Mouse (Mus musculus) Muller cell, postnatal 12 days (primary cell): ENCODE data around the gene Rcc1.

Experiments
- DNase-seq: peaks from one replicate; pipeline ENCODE4 v3.0.0-alpha.2; 2015; ENCODE audit errors: inconsistent ontology term

The Rcc1 gene

DNA sequence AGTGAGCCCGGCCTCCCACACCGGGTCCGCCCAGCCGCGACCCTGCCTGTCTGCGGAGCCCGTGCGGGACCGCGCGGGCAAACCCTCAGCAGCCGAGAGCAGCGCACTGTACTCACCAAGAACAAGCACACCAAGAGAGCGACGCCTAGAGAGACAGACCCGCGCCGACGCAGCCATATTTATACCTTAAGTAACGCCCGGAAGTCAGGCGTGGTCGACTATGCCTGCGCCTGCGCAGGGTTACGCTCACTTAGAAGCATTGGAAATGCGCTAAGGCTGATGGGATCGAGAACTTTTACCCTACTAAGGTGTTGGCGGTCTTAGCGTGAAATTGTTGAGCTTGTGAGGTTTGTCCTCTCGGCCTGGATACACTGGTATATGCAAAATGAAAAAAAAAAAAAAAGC is at the start of gene Rcc1:
TSS of gene Rcc1 (minus strand) at position 125 of the 405 bp plus-strand sequence.
- DNase-seq, result peak; percentile 90

DNA sequence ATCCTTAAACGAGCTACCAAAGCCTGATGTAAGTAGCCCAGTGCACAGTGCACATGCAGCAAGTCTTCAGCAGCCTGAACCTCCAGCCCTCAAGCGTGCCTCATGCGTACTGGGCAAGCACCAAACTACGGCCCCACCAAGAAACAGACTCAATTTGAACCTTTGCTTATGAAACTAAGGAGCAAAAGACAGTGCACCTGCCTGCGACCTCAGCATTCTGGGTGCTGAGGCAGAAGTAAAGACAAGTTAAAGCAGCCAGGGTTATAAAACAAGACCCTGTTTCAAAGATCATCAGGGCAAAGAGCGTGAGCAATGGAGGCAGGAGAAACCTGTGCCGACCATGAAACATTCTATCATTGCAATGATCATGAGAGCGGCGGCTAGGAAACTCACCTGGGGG is 47.6 kb upstream of the Rcc1 start:
- no peak for DNase-seq

DNA sequence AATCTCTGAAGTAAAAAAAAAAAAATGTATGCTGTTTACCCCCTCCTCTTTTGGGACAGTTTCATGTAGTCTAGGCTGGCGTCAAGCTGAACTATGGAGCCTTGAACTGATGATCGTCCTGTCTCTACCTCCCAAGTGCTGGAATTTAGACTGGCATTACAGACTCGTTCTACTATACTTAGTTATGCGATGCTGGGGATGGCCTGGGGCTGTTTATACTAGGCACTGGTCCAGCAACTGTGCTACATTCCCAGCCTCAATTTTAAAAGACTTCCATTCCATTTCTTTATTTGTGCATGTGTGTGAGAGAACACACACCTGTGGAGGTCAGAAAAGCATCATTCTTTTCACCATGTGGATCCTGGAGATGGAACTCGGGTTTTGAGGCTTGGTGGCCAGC is 45.5 kb upstream of the Rcc1 start:
- peak; percentile 31 for DNase-seq

DNA sequence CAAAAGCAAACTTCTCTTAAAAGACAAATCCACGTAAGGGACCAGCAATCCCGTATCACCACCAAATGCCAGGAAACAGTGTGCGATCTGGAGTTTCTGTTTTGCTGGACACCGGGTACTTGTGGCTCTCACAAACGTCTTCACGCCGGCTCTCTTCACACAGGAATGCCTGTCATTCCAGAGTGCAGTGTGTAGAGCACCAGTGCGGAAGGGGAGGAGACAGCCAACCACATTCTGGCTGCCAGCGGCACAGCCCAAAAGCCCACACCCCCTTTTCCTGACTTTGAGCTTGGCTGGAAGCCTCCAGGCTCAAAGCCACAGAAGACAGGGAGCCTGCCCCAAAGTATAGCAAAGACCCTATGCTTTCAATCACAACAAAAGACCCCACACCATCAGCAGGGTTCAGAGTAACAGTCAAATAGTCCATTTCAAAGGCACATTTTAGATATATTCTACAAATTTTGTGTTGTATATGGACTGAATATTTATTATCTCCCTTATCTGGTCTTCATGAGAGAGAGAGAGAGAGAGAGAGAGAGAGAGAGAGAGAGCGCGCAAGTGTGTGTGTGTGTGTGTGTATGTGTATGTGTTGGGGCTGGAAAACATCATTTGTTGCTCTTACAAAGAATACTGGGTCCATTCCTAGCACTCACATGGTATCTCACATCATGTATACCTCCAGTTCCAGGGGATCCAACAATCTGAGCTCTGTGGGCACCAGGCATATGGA is 44.8 kb upstream of the Rcc1 start:
- DNase-seq, result peak; percentile 90

DNA sequence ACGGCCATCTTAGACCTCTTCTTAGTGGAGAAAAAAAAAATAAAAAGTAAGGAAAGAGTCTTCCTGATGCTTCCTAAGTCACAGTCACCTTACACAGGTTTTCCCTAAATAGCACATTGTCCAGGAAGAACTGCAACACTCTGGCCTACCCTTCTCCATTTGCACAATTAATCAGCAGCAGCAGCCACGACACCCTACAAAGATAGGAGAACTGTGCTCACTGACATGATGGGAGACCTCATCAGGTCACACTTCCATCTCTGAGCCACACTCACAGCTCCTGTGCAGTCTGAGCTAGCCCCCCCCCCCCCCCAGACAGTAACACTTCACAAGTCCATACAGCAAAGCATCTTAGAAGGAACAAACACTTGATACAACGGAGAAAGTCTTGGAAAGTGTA is 43.7 kb upstream of the Rcc1 start:
- DNase-seq, result no peak

DNA sequence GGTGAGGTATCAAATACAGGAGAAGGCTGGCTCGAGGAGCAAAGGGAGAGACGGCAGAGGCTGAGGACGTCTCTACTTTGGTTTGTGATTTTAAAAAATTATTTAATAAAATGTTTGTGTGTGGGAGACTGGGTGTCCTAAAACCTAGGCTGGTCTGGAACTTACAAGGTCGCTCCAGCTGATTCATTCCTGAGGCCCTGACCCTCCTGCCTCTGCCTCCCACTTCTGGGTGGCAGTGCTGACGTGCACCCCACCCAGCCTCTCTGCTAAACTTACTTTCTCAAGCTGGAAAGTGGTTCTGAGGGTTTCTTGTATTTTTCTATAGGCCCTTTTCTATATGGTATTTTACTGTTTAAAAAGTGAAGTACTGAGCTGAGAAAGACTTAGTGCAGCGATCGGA is 42.8 kb upstream of the Rcc1 start:
- no peak for DNase-seq

DNA sequence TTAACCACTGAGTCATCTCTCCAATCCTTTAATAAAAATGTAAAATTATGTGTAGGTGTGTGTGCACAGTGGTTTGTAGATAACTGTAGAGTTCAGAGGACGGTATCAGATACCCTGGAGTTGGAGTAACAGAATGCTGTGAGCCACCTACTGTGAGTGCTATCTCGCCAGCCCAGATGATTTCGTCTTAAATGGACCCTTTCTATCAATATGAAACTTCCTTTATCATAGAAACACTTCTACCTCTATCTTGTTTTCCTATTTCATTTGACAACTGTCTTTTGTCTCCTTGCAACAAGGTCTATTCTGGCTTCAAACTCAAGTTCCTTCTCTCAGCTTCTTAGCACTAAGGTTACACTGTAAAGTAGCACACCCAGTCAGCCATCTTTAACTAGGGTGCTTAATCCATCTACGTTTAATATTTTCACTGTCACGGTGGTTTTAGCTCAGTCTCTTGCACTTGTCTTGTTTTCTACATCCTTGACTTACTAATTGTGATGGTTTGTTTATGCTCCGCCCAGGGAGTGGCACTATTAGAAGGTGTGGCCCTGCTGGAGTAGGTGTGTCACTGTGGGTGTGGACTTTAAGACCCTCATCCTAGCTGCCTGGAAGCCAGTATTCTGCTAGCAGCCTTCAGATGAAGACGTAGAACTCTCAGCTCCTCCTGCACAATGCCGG is 37.8 kb upstream of the Rcc1 start:
- DNase-seq, result no peak

DNA sequence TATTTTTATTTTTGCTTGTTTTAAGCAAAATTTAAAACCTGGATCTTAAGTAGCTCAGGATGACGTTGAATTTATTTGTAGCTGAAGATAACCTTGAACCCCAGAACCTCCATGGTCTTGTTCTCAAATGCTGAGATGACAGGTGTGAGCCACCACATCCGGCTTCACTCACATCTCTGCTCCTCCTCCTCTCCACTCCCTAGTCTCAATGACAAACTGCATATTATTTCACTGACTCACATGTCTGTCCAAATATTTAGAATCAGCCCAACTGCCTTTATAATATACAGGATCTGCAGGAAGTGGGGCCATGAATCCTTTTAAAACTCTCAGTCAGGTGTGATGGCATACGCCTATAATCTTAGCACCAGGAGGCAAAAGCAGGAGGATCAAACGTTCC is 35.9 kb upstream of the Rcc1 start:
- DNase-seq, result peak; percentile 16

DNA sequence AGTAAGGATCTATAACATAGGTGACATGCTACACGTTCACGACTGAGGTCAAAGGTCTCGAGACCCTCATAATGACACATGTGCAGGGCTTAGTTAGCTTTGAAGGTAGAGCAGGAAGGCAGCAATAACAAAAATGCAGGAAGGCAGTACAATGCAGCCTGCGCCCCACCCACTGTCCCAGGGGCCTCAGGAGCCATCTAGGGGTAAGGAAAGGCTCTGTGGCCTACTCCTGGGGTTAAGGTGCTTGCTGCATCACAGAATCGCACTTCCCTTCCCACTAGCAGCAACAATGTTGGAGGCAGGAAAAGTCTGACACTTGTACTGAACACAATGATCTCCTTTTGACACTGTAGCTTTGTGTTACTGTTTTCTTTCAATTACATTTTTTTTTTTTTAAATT is 34.2 kb upstream of the Rcc1 start:
- no peak for DNase-seq

DNA sequence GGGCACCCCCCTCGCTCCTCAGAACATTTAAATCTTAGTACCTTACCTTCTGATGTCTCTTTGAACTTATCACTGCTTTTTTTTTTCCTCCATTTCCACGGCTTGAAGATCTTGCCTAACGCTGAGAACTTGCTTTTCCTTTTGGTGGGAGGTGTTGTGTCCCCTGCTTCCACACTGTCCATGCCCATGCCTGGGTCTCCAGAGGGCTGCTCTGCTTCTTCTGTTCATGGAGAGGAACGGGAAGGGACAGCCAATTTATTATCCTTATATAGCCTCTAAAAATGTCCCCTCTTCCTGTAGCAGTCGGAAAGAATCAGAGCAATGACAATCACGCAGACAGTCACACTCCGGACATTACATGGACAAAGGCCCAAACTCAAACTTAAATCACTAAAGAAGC is 33.4 kb upstream of the Rcc1 start:
- DNase-seq, result no peak

DNA sequence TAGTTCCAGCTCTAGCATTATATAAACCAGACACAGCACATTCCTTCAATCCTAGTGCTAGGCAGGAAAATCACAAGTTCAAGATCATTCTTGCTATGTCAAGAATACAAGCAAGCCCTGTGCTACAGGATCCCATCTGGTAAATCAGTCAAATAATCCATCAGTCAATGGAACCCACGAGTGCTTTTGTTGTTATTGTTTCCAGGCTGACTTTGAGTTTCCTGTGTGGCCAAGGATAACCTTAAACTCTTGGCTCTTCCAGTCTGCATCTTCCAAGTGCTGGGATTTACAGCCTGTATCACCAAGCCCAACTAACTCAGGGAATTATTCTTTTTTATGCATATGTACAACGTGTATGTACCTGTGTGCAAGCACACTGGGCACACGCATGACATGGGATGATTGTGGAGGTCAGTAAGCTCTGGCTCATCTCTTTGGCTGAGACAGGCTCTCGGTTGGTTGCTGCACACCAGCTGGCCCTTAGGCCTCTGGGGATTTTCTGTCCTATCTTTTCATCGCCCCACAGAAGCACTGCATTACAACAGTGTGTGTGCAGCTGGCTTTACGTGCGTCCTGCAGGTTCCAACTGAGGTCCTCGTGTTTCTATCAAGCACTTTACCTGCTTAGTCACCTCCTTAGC is 32.5 kb upstream of the Rcc1 start:
- no peak for DNase-seq

DNA sequence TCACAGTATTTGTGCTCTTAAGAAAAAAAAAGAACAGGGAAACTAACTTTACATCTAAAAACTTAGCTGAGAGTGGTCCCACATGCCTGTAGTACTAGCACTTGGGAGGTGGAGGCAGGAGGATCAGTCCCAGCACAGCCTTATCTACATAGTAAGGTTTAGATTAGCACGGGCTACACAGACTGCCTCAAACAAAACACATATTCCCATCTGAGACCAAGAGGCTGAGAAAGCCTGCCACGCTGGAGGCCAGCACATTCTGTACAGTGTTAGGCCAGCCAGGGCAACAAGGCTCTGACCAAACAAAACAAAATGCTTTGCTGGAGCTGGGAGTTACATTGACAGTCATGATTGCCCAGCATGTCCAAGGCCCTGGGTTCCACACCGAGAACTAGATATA is 30.1 kb upstream of the Rcc1 start:
- no peak for DNase-seq

DNA sequence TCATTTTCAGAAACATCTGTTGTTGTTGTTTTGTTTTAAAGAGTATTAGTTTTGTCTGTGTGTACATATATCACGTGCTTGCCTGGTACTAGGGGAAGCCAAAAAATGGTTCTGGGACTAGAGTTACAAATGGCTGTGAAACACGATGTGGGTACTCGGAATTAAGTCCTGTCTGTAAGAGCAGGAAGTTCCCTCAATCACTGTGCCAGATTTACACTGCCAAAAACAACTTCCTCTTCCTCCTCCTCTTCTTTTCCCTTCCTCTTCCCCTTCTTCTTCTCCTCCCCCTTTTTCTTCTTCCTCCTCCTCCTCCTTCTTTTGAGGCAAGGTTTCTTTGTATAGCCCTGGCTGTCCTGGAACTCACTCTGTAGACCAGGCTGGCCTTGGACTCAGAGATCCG is 28.9 kb upstream of the Rcc1 start:
- no peak for DNase-seq

DNA sequence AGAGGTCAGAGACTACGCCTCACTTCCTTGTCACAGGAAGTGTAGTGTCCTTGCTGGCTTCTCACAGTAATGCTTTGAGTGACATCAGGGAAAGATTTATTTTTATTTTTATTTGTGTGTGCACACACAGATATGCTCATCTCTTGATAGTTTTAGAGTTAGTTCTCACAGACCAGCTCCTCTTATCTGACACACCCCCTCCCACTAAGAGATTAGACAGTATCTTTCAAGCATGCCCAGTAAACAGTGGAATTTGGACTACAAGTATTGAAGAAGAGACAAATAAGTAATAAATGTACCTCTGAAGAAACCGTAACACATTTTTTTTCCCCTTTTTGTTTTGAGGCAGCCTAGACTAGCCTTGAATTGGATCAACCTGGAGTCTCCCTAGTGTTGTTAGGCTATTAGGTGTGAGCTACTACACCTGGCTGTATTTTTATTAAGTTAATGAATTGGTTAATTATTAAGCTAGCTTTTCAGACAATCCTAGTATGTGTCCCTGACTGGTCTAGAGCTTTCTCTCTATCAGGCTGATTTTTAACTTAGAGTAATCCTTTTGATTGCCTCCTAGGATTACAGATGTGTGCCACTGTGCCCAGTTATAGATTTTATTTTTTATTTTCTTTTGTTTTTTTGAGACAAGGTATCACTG is 27.7 kb upstream of the Rcc1 start:
- no peak for DNase-seq

DNA sequence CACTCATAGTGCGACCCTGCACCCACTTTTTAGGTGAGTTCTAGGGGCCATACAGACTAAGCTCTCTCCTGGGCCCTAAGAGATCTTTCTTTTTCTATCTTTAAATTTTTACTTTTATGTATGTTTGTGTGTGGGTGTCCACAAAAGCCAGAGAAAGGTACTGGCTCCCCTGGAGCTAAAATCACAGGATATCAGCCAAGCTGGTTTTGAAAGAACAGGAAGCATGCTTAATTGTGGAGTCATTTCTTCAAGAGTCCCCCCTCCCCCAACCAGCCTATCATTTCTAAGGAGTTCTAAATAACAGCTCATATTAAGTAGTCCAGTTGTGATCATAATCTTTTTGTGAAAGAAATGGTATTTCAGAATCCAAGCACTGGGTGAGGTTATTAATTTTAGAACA is 20.4 kb upstream of the Rcc1 start:
- DNase-seq, result no peak

DNA sequence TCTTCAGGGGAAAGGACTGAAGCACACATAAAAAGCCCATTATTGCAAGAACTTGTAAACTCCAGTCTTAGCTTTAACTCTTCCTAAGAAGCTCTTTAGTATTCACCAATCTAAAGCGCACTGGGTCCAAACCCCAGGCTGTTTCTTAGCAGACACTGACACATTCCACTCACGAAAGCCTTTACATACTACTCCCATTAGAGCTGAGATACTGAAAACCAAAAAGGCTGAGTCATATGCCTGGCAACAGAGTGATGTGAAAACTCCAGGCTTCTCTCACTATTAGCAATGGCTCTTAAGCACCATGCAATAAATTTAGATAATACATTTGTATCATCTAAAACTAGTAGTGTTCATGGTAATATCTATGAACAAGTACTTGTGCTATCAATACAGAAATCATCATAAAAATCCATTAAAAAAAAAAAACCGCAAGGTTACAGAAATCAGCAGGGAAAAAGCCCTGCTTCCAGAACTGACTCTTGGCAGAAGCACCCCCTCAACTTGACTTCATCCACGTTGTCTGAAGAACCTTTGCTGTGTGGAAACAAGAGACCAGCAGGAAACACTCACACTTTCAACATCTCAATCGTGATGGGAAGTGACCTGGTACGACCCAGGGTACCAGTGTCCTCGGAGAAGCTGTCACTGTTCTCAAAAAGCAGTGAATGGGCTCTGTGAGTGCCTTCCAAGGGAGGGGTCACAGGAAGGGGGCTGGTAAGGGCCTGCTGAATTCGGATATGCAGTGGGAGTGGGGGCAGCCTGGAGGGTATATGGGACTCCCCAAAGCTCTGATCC is 16.7 kb upstream of the Rcc1 start:
- no peak for DNase-seq

DNA sequence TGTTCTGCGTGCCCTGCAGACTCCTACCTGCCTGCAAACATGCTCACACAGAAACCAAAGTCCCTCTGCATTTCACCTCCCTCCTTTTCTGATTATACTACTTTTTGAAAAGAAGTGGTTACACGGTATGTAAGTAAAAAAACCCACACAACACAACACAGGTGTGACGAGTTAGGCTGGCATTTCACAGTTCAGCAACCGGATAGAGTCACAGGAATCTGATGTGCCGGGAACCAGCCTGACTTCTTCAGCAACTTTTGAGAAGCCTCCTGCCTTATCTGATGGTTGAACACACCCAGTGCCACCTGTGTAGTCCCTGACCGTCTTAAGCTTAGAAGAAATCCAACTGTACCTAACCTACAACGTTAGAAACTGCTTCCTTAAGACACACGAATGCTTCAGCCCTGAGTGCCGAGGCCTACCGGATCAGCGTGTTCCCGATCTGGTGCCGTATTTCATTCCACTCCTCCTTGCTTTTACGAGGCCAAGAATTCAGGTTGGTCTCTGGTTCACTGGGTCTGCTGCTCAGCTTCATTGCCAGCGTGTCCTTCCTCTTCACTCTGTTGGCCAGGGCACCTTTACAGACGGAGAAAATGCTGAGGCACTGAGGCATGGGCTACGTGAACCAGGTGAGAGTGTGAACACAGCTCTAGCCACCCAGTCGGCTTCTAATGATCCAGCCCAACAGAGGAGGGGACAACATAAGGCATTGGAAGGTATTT is 14.2 kb upstream of the Rcc1 start:
- DNase-seq, result no peak

DNA sequence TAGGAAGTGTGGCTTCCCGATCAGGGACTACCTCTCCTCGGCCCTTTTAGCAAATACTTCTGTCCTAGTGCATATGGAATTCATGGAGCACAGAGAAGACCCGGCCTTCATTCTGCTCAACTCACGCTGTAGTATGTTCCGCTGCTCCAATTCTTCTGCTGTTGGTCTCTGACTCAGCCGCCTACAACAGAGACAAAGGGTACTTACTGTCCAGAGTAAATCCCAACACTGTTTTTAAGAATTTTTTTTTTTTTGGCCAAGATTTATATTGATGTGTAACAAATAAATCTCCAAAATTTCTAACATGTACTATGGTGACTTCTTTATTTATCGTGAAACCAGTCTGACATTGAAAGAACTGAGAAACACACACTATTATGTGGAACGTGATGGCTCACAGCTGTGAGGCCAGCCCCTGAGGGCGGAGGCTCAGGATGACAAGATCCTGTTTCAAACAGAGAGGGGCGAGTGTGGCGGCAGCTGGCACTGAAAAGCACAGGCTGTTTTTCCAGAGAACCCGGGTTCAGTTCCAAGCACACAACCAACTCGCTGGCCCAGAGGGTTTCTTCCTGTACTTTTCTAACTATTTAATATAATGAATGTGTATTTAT is 12.2 kb upstream of the Rcc1 start:
- no peak for DNase-seq

DNA sequence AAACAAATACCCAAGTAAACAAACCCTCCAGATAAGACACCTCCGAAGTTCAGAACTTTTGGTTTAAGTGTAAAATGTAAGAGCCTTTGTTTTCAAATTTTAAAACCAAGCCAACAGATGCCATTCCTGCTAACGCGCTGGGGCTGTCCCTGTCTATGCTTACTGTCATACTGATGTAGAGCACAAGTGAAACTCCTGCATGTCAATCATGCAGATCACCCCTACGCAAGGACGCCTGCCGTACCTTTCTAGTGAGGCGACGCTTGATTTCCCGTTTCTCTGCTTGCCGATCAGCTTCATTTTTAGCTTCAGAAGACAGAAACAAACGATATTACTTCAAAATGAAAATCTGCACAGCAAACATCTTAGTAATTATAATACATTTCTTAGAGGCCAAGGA is 10.1 kb upstream of the Rcc1 start:
- no peak for DNase-seq

DNA sequence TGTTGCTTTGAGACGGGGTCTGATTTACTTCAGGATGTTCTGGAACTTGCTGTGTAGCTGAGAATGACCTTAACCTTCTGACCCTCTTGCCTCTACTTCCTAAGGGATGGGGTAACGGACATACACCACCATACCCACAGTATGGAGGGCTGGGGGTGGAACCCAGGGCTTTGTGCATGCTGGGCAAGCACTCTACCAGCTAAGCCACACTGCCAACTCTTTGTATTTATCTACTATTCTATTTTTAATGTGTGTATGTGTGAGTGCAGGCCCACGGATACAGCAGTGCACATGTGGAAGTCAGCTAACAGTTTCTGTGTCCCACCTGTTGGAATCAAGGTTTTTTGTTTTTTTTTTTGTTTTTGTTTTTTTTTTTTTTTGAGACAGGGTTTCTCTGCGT is 6.1 kb upstream of the Rcc1 start:
- no peak for DNase-seq

DNA sequence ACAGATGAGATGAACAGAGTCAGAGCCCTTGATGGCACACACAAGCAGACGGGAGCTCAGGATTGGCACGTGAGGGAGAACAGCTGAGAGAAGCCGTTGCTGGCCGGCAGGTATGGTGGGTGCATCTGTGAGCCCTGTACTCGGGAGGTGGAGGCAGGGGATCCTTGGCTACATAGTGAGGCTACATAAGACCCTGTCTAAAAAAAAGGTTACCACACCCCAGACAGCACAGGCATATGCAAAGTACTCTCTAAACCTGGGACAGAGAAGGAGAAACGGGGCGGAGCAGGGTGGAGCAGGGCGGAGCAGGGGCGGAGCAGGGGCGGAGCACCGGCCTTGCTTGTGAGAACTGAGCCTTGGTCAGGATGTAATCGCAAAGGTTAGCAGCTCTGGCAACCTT is 2.8 kb upstream of the Rcc1 start:
- DNase-seq, result no peak
